Mouse (Mus musculus) megakaryocyte, embryonic 14.5 days (primary cell): Measurements from ENCODE around the gene Chn1. TPM values are rescaled to one million over a fixed set of nuclear protein-coding genes. Genes with fewer than 3 reads are reported as not detected.

Experiments
- H3K27me3 ChIP-seq: replicated peaks from 2 replicates; pipeline ENCODE3; 2012; ENCODE audit warnings: inconsistent platforms
- H3K36me3 ChIP-seq: replicated peaks from 2 replicates; pipeline ENCODE3; 2012; ENCODE audit warnings: low read length, inconsistent platforms, mixed read lengths
- H3K4me1 ChIP-seq: 2 replicates; pipeline ENCODE4 v1.6.1; 2012; ENCODE audit warnings: inconsistent platforms
- H3K4me3 ChIP-seq: replicated peaks from 2 replicates; pipeline ENCODE3; 2012; ENCODE audit warnings: moderate library complexity, mild to moderate bottlenecking, inconsistent platforms
- H3K9me3 ChIP-seq: 2 replicates; pipeline ENCODE4 v1.6.1; 2012; ENCODE audit warnings: inconsistent platforms
- FLI1 ChIP-seq: IDR thresholded peaks from 2 replicates; pipeline ENCODE4 v1.6.1; 2012; ENCODE audit warnings: low read length, inconsistent platforms, mixed read lengths
- GATA1 ChIP-seq: IDR thresholded peaks from 3 replicates; pipeline ENCODE4 v1.6.1; 2012; ENCODE audit warnings: mixed read lengths, low read length, inconsistent platforms, borderline replicate concordance
- polyA plus RNA-seq: library from polyadenylated mRNA; stranded (reverse); fragments of >175 nt; gene quantifications from 2 replicates; pipeline ENCODE4 v1.2.3, GENCODE M21; 2012; ENCODE audit warnings: low replicate concordance; ENCODE audit not compliant: insufficient read depth

Gene Chn1
- polyA plus RNA-seq, 1 experiment, result 1.1 TPM

GRCm38 (mm10) chr2:73571901-73572300, 203.2 kb downstream of the Chn1 start:
- Histone ChIP-seq H3K9me3 (no peaks in the 10 kb centered on the region), H3K36me3 (no peaks in the 10 kb centered on the region), H3K4me3 (no peak overlapping the region), H3K27me3 (peaks cover 36% of the 10 kb centered on the region), H3K4me1 (peaks cover 22% of the 10 kb centered on the region)
- no peak for TF ChIP-seq FLI1

GRCm38 (mm10) chr2:73571304-73571703, 203.8 kb downstream of the Chn1 start:
- Histone ChIP-seq H3K4me3 (no peak overlapping the region), H3K27me3 (peaks cover 33% of the 10 kb centered on the region), H3K36me3 (no peaks in the 10 kb centered on the region), H3K4me1 (peaks cover 26% of the 10 kb centered on the region), H3K9me3 (no peaks in the 10 kb centered on the region)
- TF ChIP-seq GATA1 (no peak), FLI1 (no peak)

- peak overlapping the region; percentile 84 for H3K4me3 ChIP-seq
Measured at GRCm38 (mm10) chr2:73566989-73567605, 208.0 kb downstream of the Chn1 start.

GRCm38 (mm10) chr2:73566162-73566561, 209.0 kb downstream of the Chn1 start:
- peaks cover 19% of the 10 kb centered on the region for H3K27me3 ChIP-seq
- no peak overlapping the region for H3K4me3 ChIP-seq
- TF ChIP-seq FLI1, result no peak
- no peak for TF ChIP-seq GATA1
- H3K4me1 ChIP-seq, result peaks cover 26% of the 10 kb centered on the region
- no peaks in the 10 kb centered on the region for H3K9me3 ChIP-seq
- H3K36me3 ChIP-seq, result no peaks in the 10 kb centered on the region

More at GRCm38 (mm10) chr2:73566989-73567605, 208.0 kb downstream of the Chn1 start:
- no peaks in the 10 kb centered on the region for H3K9me3 ChIP-seq
- H3K4me1 ChIP-seq, result peaks cover 18% of the 10 kb centered on the region
- no peaks in the 10 kb centered on the region for H3K36me3 ChIP-seq
- peaks cover 23% of the 10 kb centered on the region for H3K27me3 ChIP-seq
- TF ChIP-seq GATA1 (no peak), FLI1 (no peak)

GRCm38 (mm10) chr2:73563690-73564089, 211.5 kb downstream of the Chn1 start:
- Histone ChIP-seq H3K36me3 (no peaks in the 10 kb centered on the region), H3K4me1 (peaks cover 26% of the 10 kb centered on the region), H3K27me3 (peaks cover 10% of the 10 kb centered on the region), H3K9me3 (peaks cover 14% of the 10 kb centered on the region), H3K4me3 (no peak overlapping the region)
- TF ChIP-seq GATA1 (no peak), FLI1 (no peak)

- Histone ChIP-seq H3K4me1 (peaks cover 21% of the 10 kb centered on the region), H3K9me3 (peaks cover 14% of the 10 kb centered on the region), H3K4me3 (no peak overlapping the region), H3K27me3 (peaks cover 2% of the 10 kb centered on the region), H3K36me3 (no peaks in the 10 kb centered on the region)
- TF ChIP-seq GATA1 (no peak), FLI1 (no peak)
Measured at GRCm38 (mm10) chr2:73562656-73563055, 212.5 kb downstream of the Chn1 start.

GRCm38 (mm10) chr2:73561665-73562063, 213.5 kb downstream of the Chn1 start:
- Histone ChIP-seq H3K4me1 (peaks cover 16% of the 10 kb centered on the region), H3K27me3 (peaks cover 2% of the 10 kb centered on the region), H3K36me3 (no peaks in the 10 kb centered on the region), H3K9me3 (peaks cover 14% of the 10 kb centered on the region), H3K4me3 (peak overlapping the region; percentile 64)
- TF ChIP-seq FLI1 (no peak), GATA1 (no peak)

GRCm38 (mm10) chr2:73560899-73561664, 214.1 kb downstream of the Chn1 start:
- Histone ChIP-seq H3K9me3 (peaks cover 14% of the 10 kb centered on the region), H3K36me3 (no peaks in the 10 kb centered on the region), H3K4me1 (peaks cover 11% of the 10 kb centered on the region), H3K4me3 (no peak overlapping the region), H3K27me3 (peaks cover 2% of the 10 kb centered on the region)
- TF ChIP-seq FLI1 (no peak), GATA1 (no peak)

Other genes with a start within 250 kb of the Chn1 start
- gene Wipf1, start 245.6 kb downstream of the Chn1 start, polyA plus RNA-seq, result 310 and 704 TPM in 2 replicates
- not detected in 2 replicates for gene Chrna1, start 195.0 kb downstream of the Chn1 start, polyA plus RNA-seq
- 3.1 and 3.2 TPM in 2 replicates for gene Atf2, start 117.3 kb upstream of the Chn1 start, polyA plus RNA-seq
- gene Atp5g3, start 136.0 kb upstream of the Chn1 start, polyA plus RNA-seq, result 451 and 1,553 TPM in 2 replicates